Mouse (Mus musculus) A20 (cell line): Measurements from ENCODE around the gene Hkdc1.

Experiments
- DNase-seq: peaks from one replicate; pipeline ENCODE4 v3.0.0-alpha.2; 2011; ENCODE audit warnings: low read depth, low spot score

Gene Hkdc1

DNA sequence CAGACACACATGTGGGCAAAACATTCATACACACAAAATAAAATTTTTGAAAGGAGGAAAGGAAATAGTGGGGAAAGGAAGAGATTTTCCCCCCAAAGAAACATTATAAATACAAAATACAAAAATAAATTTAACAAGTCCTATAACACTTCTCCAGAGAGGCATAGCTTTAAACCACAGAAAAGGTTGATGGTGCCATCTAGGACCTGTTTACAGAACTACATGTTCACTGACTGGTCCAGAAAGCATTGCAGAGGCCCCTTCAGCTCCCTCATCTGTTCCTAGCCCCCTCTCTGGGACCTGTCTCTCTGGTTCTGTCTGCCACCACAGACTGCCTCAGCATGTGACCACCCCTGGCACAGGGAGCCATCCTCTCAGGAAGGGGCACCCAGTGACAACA, 41.4 kb downstream of the Hkdc1 start:
- DNase-seq, result peak; percentile 15

GRCm38 (mm10) chr10:62379808-62380207, 42.5 kb downstream of the Hkdc1 start, which contains the start of gene Hk1:
Gene Hk1, minus strand, starts transcription at chr10:62379908.
- no peak for DNase-seq

- peak; percentile 52 for DNase-seq
Measured at GRCm38 (mm10) chr10:62358827-62359226, 63.5 kb downstream of the Hkdc1 start.

GRCm38 (mm10) chr10:62356105-62356730, 66.1 kb downstream of the Hkdc1 start:
- DNase-seq, result no peak

- DNase-seq, result no peak
Measured at GRCm38 (mm10) chr10:62345147-62345546, 77.1 kb downstream of the Hkdc1 start.

GRCm38 (mm10) chr10:62344004-62344752, 78.1 kb downstream of the Hkdc1 start:
- no peak for DNase-seq

DNA sequence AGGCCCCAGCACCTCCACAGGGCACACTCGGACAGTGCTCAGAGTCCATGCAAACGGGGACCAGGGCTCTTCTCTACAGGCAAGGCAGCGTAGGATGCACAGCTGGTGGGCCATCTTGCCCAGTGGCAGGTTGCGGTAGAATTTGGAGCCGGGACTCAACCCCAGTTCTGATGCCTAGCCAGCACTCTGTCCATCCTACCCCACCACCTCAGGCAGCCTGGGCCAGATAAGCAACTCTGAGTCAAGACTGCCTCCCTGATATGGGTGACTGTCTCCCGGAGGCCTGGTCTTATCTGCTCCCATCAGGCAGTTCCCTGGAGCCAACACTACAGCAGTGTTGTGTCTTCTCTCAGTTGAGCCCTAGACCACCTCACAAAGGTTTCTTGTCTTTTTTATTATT, 79.8 kb downstream of the Hkdc1 start:
- no peak for DNase-seq

- no peak for DNase-seq
Measured at GRCm38 (mm10) chr10:62341956-62342355, 80.3 kb downstream of the Hkdc1 start.

GRCm38 (mm10) chr10:62340991-62341390, 81.3 kb downstream of the Hkdc1 start:
- no peak for DNase-seq

DNA sequence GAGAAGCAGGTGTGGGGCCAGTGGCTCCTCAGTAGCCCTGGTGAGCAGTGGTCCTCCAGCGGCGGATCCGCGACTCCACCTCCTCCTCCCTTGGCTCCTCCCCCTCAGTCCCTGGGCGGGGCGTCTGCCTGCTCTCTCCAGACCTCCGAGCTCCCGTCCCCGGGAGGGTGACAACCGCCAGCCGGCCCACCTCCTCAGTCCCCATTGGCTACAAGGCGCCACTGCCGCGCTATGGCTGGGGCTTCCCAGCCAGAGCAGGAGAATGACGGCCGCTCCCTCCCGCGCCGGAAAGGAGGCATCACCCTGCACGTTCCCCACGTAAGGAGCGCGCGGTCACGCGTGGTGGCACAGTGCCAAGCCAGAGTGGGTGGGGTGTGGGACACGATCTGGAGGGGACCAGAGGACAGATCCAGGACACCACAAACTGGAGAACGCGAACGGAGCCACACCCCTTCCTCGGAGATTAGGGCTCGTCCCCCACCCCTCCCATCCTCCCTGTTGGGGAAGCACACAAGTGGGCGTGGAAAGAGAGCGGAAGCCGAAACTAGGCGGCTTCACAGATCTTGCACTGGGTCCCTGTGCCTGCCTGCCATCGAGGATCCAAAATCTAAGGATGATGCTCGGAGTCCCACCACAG, 82.1 kb downstream of the Hkdc1 start:
- DNase-seq, result peak; percentile 98

GRCm38 (mm10) chr10:62339211-62340094, 82.8 kb downstream of the Hkdc1 start:
- DNase-seq, result peak; percentile 49

- peak; percentile 17 for DNase-seq
Measured at GRCm38 (mm10) chr10:62338626-62339025, 83.7 kb downstream of the Hkdc1 start.

DNA sequence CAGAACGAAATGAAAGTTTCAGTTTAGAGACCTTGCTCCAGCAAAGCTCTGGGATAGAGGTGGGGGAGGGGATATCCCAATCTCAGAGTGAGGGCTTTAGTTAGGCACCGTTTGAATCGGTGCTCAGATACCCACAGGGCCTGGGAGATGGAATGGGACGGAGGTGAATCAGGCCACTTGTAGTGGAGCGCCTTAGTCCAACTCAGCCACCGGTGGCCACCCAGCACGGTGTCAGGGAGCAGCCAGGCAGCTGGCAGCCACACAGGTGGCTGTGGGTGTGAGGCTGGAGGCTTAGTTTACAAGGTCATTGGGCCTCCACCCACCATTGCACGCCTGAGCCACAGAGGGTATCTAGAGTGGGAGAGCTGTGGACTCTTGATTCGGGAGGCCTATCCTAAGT, 84.1 kb downstream of the Hkdc1 start:
- DNase-seq, result no peak

DNA sequence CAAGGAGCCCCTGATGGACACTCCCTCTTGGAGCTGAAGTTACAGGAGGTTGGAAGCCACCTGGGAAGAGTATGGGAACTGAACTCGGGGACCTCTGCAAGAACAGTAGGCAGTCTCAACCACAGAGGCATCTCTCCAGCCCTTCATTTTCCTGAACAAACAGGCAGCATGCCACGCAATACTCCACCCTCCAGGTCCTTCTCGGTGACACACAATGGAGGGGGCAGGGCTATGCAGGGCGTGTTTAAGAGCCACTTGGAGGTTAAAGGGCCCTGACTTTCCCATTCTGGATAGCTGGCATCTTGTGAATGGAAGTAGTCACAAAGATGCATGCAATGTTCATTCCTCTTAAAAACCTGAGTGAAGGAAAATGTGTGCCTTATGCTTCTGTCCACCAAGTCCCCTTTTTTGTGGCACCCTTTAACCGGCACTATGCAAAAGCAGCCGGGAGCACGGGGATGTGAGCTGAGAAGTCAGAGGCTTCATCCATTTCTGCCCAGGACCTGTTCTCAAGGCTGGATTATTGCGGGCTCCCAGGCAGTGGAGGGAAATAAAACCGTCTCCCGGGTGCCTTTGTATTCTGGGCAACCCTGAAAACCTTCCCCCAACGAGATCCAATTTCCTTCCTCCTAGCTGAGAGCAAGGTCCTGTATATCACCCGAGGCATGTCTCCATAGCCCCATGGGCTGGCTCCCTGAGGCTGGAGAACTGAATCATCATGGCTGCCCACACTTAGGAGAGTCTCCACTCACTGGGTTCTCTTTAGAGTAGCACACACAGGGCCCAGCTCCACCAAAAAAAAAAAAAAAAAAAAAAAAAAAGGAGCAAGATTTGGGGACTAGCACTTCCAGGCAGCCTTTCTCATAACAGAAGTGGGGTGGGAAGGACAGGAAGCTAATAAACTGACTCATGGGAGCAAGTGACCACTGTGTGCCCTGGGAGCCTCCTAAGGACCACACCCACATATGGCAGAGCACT, 85.4 kb downstream of the Hkdc1 start:
- DNase-seq, result no peak

- no peak for DNase-seq
Measured at GRCm38 (mm10) chr10:62335423-62335776, 86.9 kb downstream of the Hkdc1 start.

DNA sequence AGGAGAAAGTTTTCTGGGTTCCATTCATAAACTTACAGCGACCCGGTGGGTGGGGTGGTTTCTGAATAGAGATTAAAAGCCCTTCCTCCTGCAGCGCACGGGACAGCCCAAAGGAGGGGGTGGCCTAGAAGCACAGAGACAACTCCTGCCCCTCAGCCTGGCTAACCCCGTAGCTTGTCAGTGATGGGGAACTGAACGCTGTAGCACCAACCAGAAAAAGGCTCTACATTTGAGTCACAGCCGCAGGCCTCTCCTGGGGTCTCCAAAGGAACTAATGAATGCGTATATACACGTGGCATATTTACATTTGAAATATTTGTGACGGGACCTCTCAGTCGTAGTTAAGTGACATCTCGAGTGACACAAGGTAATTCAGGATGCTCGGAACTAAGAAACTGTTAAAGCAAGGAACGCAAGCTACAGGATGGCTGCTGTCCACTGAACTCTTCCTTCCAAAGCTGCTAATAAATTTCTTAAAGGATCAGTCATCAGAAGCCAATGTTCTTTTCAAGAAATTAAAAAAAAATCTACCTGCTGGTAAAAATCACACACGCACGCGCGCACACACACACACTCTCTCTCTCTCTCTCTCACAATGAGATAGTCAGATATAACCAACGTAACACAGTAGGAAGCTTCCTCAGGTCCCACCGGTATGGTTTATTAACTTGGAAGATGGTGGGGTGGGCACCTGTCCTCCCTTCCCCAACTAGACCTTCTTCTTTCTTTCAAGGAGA, 87.4 kb downstream of the Hkdc1 start:
- no peak for DNase-seq

GRCm38 (mm10) chr10:62333269-62333668, 89.0 kb downstream of the Hkdc1 start:
- DNase-seq, result no peak
